ENCODE assay signal across 9 mouse cellular contexts in genomic region chr9:69457747-69458625, GRCm38 (mm10). TPM values are rescaled to one million over a fixed set of nuclear protein-coding genes. Genes with fewer than 3 reads are reported as not detected.
DNase-seq lines count a peak whose midpoint lies in the region; ATAC-seq and TF ChIP-seq lines count a peak whose summit lies in the region.
"Had no signal": no experiment of that assay in that cellular context is flagged by ENCODE, and none has a peak within 500 bp of the region (broad histone marks: within the 10 kb centered on the region; RNA-seq: fewer than 3 reads in every experiment).

No protein-coding gene starts in this region.

- no peaks in the 10 kb centered on the region for H3K27me3 ChIP-seq in embryonic facial prominence, embryonic 12.5 days
- no peaks in the 10 kb centered on the region for H3K27me3 ChIP-seq in heart, postnatal 0 days (ENCODE audit: control insufficient read depth, insufficient read depth, low read length)
- peaks cover 15% of the 10 kb centered on the region for H3K27me3 ChIP-seq in midbrain, embryonic 15.5 days (replicated peaks)

- peaks cover 10% of the 10 kb centered on the region; the same call in 1 of the 2 replicates for H3K36me3 ChIP-seq in embryonic facial prominence, embryonic 12.5 days
- H3K36me3 ChIP-seq in heart, postnatal 0 days (replicated peaks; ENCODE audit: control insufficient read depth, insufficient read depth, low read length): peaks cover 18% of the 10 kb centered on the region; the same call in 1 of the 2 replicates
- no peaks in the 10 kb centered on the region for H3K36me3 ChIP-seq in midbrain, embryonic 15.5 days (replicated peaks)

- H3K9ac ChIP-seq in embryonic facial prominence, embryonic 12.5 days: no peak overlapping the region
- no peak overlapping the region for H3K9ac ChIP-seq in heart, postnatal 0 days (replicated peaks; ENCODE audit: low read depth, low read length)
- no peak overlapping the region for H3K9ac ChIP-seq in midbrain, embryonic 15.5 days
- H3K9ac ChIP-seq: liver, embryonic 14.5 days had no signal

- no peak for TF ChIP-seq CTCF in heart, postnatal 0 days (IDR thresholded peaks at IDR 0.05; ENCODE audit: low read depth)

- DNase-seq in embryo, embryonic 11 days: peak; percentile 56
- DNase-seq in embryo, embryonic 10 days (ENCODE audit: low spot score): no peak
- DNase-seq in heart, postnatal 0 days (ENCODE audit: low spot score): peak; percentile 81
- peak; percentile 77 to 86 for DNase-seq in kidney, postnatal 4 days
- no peak for DNase-seq in c-Kit-positive CD71-positive TER-119-positive erythroid progenitor cells, embryonic 14.5 days (ENCODE audit: low spot score)
- DNase-seq in layer of hippocampus, postnatal 36 days: no peak

- ATAC-seq in embryonic facial prominence, embryonic 12.5 days (ENCODE audit: insufficient number of reproducible peaks, insufficient read depth, low FRiP score, low TSS enrichment): no peak
- peak; percentile 13; the same call in 1 of the 2 replicates for ATAC-seq in heart, postnatal 0 days (ENCODE audit: insufficient read depth, low read depth)
- ATAC-seq in midbrain, embryonic 15.5 days (replicated peaks): no peak

- peaks cover 62% of the 10 kb centered on the region for H3K4me1 ChIP-seq in embryonic facial prominence, embryonic 12.5 days
- H3K4me1 ChIP-seq in heart, postnatal 0 days (ENCODE audit: control insufficient read depth, insufficient read depth): peaks cover 61% of the 10 kb centered on the region
- H3K4me1 ChIP-seq in midbrain, embryonic 15.5 days: peaks cover 15% of the 10 kb centered on the region

- H3K4me2 ChIP-seq in embryonic facial prominence, embryonic 12.5 days (replicated peaks): peak overlapping the region; percentile 18
- peak overlapping the region; percentile 76 for H3K4me2 ChIP-seq in heart, postnatal 0 days (ENCODE audit: low read depth, low read length)
- H3K4me2 ChIP-seq in midbrain, embryonic 15.5 days: no peak overlapping the region

- no peak overlapping the region for H3K4me3 ChIP-seq in embryonic facial prominence, embryonic 12.5 days
- H3K4me3 ChIP-seq in heart, postnatal 0 days (ENCODE audit: low read depth, low read length): 0 out of 2 replicates have a peak overlapping the region, but pooled peaks have one; percentile 8
- H3K4me3 ChIP-seq in midbrain, embryonic 15.5 days: no peak overlapping the region

- no peak for TF ChIP-seq EP300 in heart, postnatal 0 days (IDR thresholded peaks at IDR 0.05; ENCODE audit: low read depth)

- H3K9me3 ChIP-seq in embryonic facial prominence, embryonic 12.5 days: no peaks in the 10 kb centered on the region
- no peaks in the 10 kb centered on the region for H3K9me3 ChIP-seq in heart, postnatal 0 days (replicated peaks; ENCODE audit: control insufficient read depth, low read length)
- H3K9me3 ChIP-seq in midbrain, embryonic 15.5 days: no peaks in the 10 kb centered on the region

- peak overlapping the region; percentile 86 for H3K27ac ChIP-seq in embryonic facial prominence, embryonic 12.5 days
- H3K27ac ChIP-seq in heart, postnatal 0 days (ENCODE audit: low read depth): peak overlapping the region; percentile 86
- H3K27ac ChIP-seq in midbrain, embryonic 15.5 days: 0 out of 2 replicates have a peak overlapping the region, but pooled peaks have one; percentile 1
- H3K27ac ChIP-seq: liver, embryonic 14.5 days had no signal

- WGBS in embryonic facial prominence, embryonic 12.5 days: 34% methylated on average over 14 of the region's 14 CpGs
- WGBS in heart, postnatal 0 days: 14% methylated on average over 14 of the region's 14 CpGs
- 61% methylated on average over 14 of the region's 14 CpGs for WGBS in midbrain, embryonic 15.5 days

RNA-seq across cellular contexts. Expression of gene Anxa2, which starts 4.6 kb away (rescaled TPM):
- 636 and 644 TPM in 2 replicates for polyA plus RNA-seq in embryonic facial prominence, embryonic 12.5 days (2016; fragmentation: Nextera tagmentation; extraction: Ambion mirVana)
- total RNA-seq in heart, postnatal 0 days (2014; rRNA removed; ENCODE audit: low replicate concordance): 367 and 369 TPM in 2 replicates
- 268 and 280 TPM in 2 replicates for polyA plus RNA-seq in heart, postnatal 0 days (2015; fragmentation: Nextera tagmentation; extraction: Ambion mirVana)
- 123 and 142 TPM in 2 replicates for polyA plus RNA-seq in midbrain, embryonic 15.5 days (2015; fragmentation: Nextera tagmentation; extraction: Ambion mirVana)
- total RNA-seq in layer of hippocampus, postnatal 36 days (2021): 10 to 100 TPM in 1 of 2 experiments, 1 to 10 TPM in 1; 6.1 to 10.9 TPM

Comparison
In these comparisons a context has a peak if more than half of its experiments do, and no peak if none do; other contexts are left out.
1. DNase-seq: peak in embryo, embryonic 11 days (single experiment), heart, postnatal 0 days (single experiment) and kidney, postnatal 4 days (2 of 2); none in embryo, embryonic 10 days (single experiment), c-Kit-positive CD71-positive TER-119-positive erythroid progenitor cells, embryonic 14.5 days (single experiment) and layer of hippocampus, postnatal 36 days (0 of 2).
2. H3K27ac ChIP-seq: peak in every context shown above with its lines; median percentile 86 in embryonic facial prominence, embryonic 12.5 days; 86 in heart, postnatal 0 days; 1 in midbrain, embryonic 15.5 days.